Mouse (Mus musculus) ZHBTc4 (cell line): Measurements from ENCODE around the gene Elof1.

ENCODE experiments used
- DNase-seq: peaks from one replicate; pipeline ENCODE4 v3.0.0-alpha.2; 2011; ENCODE audit warnings: low read depth, low spot score

Elof1 gene

GRCm38 (mm10) chr9:22136765-22137547, 20.0 kb upstream of the Elof1 start:
- DNase-seq = peak; percentile 98

- peak; percentile 21 for DNase-seq
Measured at GRCm38 (mm10) chr9:22135644-22136390, 18.8 kb upstream of the Elof1 start, which contains the start of gene Acp5. Acp5 (minus strand) TSS chr9:22135711.

GRCm38 (mm10) chr9:22134988-22135643, 18.1 kb upstream of the Elof1 start:
- DNase-seq = no peak

GRCm38 (mm10) chr9:22134246-22134890, 17.4 kb upstream of the Elof1 start:
- no peak for DNase-seq

GRCm38 (mm10) chr9:22132220-22132619, 15.2 kb upstream of the Elof1 start:
- peak; percentile 39 for DNase-seq

- DNase-seq = peak; percentile 92
Measured at GRCm38 (mm10) chr9:22131226-22131981, 14.4 kb upstream of the Elof1 start.

- DNase-seq = peak; percentile 65
Measured at GRCm38 (mm10) chr9:22125246-22126027, 8.5 kb upstream of the Elof1 start.

GRCm38 (mm10) chr9:22124169-22124568, 7.2 kb upstream of the Elof1 start:
- no peak for DNase-seq

GRCm38 (mm10) chr9:22123069-22123609, 6.2 kb upstream of the Elof1 start:
- no peak for DNase-seq

- DNase-seq = no peak
Measured at GRCm38 (mm10) chr9:22122005-22122404, 5.0 kb upstream of the Elof1 start.

GRCm38 (mm10) chr9:22121545-22121944, 4.6 kb upstream of the Elof1 start:
- no peak for DNase-seq

- DNase-seq = no peak
Measured at GRCm38 (mm10) chr9:22119543-22119942, 2.6 kb upstream of the Elof1 start.

- peak; percentile 89 for DNase-seq
Measured at GRCm38 (mm10) chr9:22117754-22118456, 933 bp upstream of the Elof1 start.

GRCm38 (mm10) chr9:22116086-22116485, 886 bp downstream of the Elof1 start:
- DNase-seq = peak; percentile 61

GRCm38 (mm10) chr9:22115635-22116034, 1.3 kb downstream of the Elof1 start:
- DNase-seq = no peak

GRCm38 (mm10) chr9:22108194-22108593, 8.8 kb downstream of the Elof1 start:
- no peak for DNase-seq

GRCm38 (mm10) chr9:22099922-22100321, 17.1 kb downstream of the Elof1 start:
- DNase-seq = peak; percentile 35

- DNase-seq = peak; percentile 40
Measured at GRCm38 (mm10) chr9:22098993-22099696, 17.8 kb downstream of the Elof1 start, which contains the start of gene Cnn1. Cnn1 (plus strand) TSS chr9:22099216.
